Mouse (Mus musculus) MN1 (cell line): ENCODE data around the gene Stpg1.

Experiments
- DNase-seq: peaks from one replicate; pipeline ENCODE4 v3.0.0-alpha.2; 2016; ENCODE audit warnings: low spot score

Stpg1 gene

GRCm38 (mm10) chr4:135513865-135514264 is 19.3 kb downstream of the Stpg1 start:
- DNase-seq, result no peak

- no peak for DNase-seq
Measured at GRCm38 (mm10) chr4:135514925-135515324, 20.3 kb downstream of the Stpg1 start.

GRCm38 (mm10) chr4:135516351-135517316 is 22.0 kb downstream of the Stpg1 start:
- peak; percentile 54 for DNase-seq

GRCm38 (mm10) chr4:135518135-135518534 is 23.5 kb downstream of the Stpg1 start:
- no peak for DNase-seq

GRCm38 (mm10) chr4:135520421-135520820 is 25.8 kb downstream of the Stpg1 start:
- DNase-seq, result no peak

- no peak for DNase-seq
Measured at GRCm38 (mm10) chr4:135523939-135524338, 29.3 kb downstream of the Stpg1 start.

- DNase-seq, result no peak
Measured at GRCm38 (mm10) chr4:135525057-135525456, 30.5 kb downstream of the Stpg1 start.

GRCm38 (mm10) chr4:135526039-135526710 is 31.6 kb downstream of the Stpg1 start:
- DNase-seq, result no peak

- DNase-seq, result no peak
Measured at GRCm38 (mm10) chr4:135530270-135530669, 35.7 kb downstream of the Stpg1 start.

- DNase-seq, result no peak
Measured at GRCm38 (mm10) chr4:135531236-135531635, 36.6 kb downstream of the Stpg1 start.

GRCm38 (mm10) chr4:135531771-135532613 is 37.4 kb downstream of the Stpg1 start:
- no peak for DNase-seq

GRCm38 (mm10) chr4:135533001-135533400 is 38.4 kb downstream of the Stpg1 start:
- DNase-seq, result no peak

- no peak for DNase-seq
Measured at GRCm38 (mm10) chr4:135535021-135535420, 40.4 kb downstream of the Stpg1 start.

- no peak for DNase-seq
Measured at GRCm38 (mm10) chr4:135539056-135539455, 44.5 kb downstream of the Stpg1 start.

- DNase-seq, result no peak
Measured at GRCm38 (mm10) chr4:135540057-135540456, 45.5 kb downstream of the Stpg1 start.

- no peak for DNase-seq
Measured at GRCm38 (mm10) chr4:135544284-135544683, 49.7 kb downstream of the Stpg1 start.

- no peak for DNase-seq
Measured at GRCm38 (mm10) chr4:135545080-135545511, 50.5 kb downstream of the Stpg1 start.

- no peak for DNase-seq
Measured at GRCm38 (mm10) chr4:135546008-135546407, 51.4 kb downstream of the Stpg1 start.

- DNase-seq, result no peak
Measured at GRCm38 (mm10) chr4:135546793-135547192, 52.2 kb downstream of the Stpg1 start.

GRCm38 (mm10) chr4:135547551-135547950 is 53.0 kb downstream of the Stpg1 start:
- no peak for DNase-seq

- DNase-seq, result no peak
Measured at GRCm38 (mm10) chr4:135548108-135548507, 53.5 kb downstream of the Stpg1 start.

GRCm38 (mm10) chr4:135548521-135549077 is 54.0 kb downstream of the Stpg1 start:
- DNase-seq, result no peak
